Mouse (Mus musculus): ENCODE data around the gene Gm9747. TPM values are rescaled to one million over a fixed set of nuclear protein-coding genes. Genes with fewer than 3 reads are reported as not detected.

Gm9747 gene
- total RNA-seq, 1 experiment from 2014 or later: not detected

DNA sequence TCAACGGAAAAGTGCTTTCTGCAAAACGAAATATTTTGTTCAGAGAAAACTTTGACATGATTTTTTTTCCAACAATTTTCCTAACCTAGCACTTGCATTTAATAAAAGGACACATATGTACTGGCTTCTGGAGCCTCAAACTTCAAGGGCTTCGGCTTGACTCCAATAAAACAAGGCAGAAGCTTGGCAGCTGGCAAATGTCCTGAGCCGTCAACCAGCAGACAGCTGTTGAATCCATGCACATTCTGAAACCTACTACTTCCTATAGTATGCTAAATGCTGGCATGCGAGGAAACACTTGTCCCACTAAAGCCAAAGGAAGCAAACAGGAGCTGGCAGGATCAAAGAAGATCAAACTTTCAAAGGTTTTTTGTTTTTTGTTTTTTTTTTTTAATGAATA, 24.5 kb downstream of the Gm9747 start:
- peak; percentile 38 for DNase-seq

DNA sequence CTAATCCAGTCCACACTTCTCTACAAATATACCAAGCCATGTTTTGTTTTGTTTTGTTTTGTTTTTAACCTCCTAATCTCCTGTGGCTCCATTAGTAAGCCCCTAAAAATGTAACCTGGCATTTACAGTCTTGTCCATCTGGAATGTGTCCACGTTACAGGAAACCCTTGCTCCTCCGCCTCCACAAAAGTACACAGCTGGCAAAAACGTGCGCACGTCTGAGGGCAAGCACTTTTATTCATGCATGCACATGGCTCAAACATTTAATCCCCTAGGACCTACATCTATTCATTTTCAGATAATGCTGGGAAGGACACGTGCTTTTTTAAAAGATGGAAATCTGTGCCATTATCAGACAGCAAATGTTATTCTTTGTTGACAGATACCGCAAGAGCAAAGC, 25.4 kb downstream of the Gm9747 start:
- no peak for DNase-seq

DNA sequence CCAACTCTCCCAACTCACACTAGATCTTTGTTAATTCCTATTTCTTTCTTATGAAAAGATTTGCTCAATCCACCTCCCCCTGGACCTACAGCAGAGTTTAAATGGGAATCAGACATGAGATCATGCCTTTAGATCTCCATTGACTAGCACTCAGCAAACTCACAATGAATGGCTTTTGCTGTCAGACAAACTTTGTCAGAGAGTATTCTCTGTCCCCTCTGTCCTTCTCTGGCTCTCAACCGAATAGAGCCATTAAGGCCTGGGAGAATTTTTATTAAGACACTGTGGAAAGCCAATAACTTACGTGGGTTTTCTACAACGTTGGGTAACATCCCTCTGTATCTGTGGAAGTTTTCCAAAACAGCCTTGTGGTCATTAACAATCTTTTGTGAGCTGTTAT, 27.1 kb downstream of the Gm9747 start:
- DNase-seq: no peak

DNA sequence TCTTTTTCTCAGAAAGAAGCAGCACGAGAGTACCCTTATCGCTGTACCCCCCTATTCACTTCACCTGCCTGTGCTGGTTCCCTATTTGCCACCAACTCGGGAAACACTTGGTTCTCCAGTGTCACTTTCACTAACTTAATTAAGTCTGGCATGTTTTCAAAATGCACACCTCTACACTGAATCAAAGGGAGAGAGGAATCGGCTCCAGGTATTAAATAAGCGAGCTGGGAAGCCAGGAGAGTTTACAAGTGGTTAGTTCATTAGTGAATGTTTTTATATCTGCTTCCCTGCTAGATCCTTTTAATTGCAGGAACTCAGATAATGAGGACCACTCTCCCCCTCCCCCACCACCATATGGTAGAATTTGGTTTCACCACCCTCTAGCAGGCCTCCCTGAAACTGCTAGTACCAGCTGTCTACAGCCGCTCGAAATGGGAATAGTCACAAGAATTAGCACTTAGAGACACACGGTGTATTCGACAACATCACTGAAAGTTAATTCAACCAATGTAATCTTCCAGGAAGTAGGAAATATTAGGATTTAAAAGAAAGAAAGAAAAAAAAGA, 28.2 kb downstream of the Gm9747 start:
- no peak for DNase-seq

DNA sequence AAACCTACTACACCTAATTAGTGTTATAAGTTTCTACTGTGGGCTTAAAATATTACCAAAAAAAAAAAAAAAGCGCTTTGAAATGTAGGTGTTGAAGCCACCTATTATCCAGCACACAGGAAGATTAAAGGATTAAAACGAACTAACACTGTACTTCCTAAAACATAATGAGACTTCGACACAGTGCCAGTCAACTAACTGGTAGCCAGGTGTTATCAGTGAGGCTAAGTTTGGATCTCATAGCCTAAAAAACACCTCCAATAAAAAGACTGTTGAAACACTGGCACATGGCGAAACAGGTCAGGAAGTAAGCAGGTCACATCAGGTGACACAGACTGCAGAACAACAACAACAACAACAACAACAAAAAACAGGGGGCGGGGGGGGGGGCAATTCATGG, 28.7 kb downstream of the Gm9747 start:
- no peak for DNase-seq

DNA sequence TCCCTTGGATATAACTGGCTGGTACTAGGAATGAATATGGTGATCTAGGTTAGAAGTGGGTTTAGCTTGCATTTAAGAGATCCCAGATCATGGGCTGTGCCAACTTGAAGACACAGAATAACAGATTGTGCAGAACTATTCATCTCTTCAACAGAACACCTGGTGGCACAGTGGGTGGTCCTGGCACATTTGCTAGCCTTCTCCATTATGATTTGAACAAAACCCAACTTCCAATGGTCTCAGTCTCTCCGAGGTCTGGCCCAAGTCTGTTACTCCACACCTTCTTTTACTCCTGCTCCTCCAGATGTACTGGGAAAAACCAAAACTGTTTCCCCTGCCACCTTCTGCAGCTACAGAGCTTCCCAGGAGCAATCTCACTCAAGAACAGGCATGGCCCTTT, 29.4 kb downstream of the Gm9747 start:
- DNase-seq: no peak

DNA sequence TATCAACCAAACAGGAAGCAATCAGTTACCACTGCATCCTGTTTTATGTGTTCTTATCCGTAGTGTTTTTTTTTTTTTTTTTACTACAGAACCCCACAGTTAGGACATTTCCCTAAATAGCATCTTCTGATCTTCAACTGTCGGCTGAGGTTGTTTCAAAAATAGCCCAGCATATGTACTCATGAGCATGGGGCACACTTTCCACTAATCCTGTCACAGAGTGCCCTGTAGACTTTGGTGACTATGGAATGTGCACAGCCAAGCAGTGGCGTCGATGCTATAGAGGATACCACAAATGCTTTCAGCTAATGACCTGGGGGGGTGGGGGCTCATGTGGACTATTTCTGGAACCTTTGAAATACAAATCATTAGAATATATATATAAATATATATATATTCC, 34.6 kb downstream of the Gm9747 start:
- no peak for DNase-seq

DNA sequence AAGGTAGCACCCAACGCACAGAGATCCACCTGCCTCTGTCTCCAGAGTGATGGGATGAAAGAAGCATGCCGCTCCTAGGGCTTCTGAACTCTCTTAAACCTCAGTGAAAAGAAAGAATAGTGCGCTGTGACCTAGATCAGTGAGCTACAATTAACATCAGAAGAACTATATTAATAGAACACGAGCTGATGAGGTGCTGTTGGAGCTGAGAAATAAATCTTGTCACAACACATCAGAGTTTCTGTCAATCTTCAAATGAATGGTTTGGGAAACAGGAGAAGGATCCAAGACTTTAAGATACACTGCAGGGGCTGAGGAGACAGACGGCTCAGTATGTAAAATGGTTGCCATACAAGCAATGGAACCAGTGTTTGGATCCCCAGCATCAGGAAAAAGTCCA, 39.3 kb downstream of the Gm9747 start:
- DNase-seq: no peak

DNA sequence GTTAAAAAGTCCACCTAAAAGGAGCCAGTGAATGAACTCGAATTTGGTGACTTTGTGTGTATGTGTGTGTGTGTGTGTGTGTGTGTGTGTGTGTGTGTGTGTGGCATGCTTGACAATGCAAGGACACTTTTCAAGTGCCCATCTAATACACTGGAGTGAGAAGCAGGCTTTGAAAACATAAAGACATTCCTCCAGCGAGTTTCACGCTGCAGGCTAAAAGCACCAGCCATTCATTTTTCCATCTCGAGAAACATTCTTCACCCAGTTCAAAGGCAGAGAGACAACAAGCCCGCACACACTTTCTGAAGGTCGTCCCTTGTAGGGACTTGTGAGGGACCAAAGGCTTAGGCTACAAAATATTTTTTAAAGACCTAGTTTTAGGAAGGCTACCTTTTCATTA, 40.6 kb downstream of the Gm9747 start:
- no peak for DNase-seq

DNA sequence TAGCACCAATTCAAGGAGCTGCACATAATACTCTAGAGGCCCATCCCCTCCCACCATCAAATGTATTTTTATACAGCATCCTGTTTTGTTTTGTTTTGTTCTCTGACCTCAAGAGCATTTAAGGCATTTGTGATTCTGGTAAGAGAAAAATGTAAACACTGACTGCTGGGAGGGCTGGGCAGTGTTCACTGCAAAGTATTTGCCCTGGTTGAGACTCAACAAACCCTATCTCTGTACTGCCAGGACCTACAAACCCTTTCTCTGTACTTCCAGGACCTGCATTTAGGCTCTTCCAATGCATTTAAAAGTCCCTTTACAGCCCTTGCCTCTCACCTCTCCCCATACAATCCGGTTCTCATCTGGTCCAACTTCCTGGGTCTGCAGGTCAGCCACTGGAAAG, 41.4 kb downstream of the Gm9747 start:
- no peak for DNase-seq

DNA sequence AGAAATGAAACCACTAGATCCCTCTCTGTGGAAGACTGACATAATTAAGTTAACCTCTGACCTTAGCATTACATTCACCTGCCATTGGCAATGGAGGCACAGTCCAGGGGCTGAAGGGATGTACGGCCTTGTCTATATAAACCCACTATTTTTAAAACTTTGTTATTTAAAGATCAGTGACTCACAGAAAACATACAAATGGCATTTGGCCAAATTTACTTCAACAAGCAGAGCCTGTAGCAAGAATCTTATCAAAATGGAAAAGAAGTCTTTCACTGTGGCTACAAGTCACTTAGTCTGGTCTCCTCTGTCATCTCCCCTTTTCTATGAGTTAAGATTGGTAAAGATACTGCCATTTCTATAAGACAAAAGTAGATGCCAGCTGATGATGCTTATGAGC, 46.9 kb downstream of the Gm9747 start:
- DNase-seq: no peak

DNA sequence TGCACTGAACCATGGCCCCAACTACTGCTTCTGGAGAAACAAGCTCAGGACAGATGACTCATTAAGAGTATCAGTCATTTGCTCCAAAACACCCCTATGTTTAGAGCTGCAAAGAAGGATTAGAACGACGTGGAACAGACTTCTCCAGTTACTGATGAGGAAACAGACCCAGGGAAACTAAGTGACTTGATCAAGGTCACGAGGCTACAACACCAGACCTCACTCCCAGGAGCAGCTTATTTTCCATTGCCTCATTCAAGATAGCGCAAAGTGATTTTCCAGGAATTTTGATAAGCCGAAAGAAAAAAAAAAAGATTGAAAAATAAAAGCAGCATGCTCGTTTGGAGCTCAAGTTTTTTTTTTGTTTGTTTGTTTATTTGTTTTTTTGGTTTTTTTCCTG, 48.9 kb downstream of the Gm9747 start:
- no peak for DNase-seq

DNA sequence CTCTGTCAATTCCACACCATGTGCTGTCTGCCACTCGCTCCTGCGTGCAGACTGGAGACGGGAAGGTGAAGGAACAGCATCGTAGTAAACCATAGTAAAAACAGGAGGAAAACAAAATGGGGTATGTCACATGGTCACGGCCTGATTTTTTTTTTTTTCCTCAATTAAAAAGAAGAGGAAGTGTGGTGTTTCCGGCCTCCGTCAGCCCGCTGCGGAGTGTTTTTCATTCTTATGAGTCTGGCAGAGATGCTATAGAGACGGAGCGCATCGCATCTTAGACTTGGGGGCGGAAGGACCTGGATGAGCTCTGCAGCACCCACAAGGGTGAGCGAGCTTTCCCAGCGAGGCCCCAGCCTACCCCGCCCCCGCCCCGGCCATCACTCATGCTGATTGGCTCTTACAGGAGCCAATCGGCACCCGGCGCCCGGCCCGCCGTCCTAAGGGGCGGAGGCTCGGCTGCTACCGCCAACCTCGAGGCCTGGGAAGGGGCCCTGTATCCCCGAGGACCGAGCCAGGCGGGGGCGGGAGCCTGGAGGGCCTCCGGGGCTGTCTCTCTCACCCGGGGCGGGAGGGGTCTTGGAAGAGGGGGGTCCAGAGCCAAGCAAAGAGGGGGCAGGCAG, 50.2 kb downstream of the Gm9747 start:
- peak; percentile 95 for DNase-seq

DNA sequence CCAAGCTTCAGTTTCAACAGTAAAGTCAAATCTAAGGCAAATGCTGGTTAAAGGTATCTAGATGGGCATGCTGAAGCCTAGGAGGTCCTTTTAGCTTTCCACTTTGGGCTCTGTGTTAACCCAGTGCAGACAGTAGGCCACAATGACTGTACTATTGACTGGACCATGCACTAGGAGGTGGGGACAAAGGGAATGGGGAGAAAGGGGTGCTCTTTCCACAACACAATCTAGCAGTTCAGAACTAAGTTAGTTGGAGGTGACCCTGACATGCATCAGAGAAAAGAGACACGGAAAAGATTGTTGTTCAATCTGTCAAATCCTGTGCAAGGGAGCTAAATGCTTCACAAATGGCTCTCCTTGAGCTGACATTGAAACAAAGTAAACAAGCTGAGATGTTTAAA, 51.0 kb downstream of the Gm9747 start:
- DNase-seq: peak; percentile 23

DNA sequence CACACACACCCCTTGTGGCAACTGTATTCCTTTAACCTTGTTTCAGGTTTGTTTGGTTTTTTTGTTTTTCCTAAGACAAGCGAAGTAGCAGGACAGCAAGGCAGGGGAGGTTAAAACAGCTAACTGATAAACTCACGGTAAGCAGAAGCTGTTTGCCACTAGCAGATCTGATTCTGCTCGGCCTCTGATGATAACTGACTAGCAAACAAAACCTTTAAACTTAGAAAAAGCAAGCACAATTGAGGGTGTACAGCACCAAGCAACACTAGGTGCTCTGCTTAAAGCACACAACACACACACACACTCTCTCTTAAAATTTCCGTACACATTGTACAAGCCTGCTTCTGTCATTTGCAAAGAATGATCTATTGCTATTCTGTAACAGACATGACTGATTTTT, 51.5 kb downstream of the Gm9747 start:
- DNase-seq: no peak

Other genes with a start within 250 kb of the Gm9747 start
- gene Irs1, start 58.3 kb downstream of the Gm9747 start, total RNA-seq (2021): 12.5 and 15.0 TPM in 2 replicates
- 23.0 and 23.2 TPM in 2 replicates for gene Rhbdd1, start 83.3 kb downstream of the Gm9747 start, total RNA-seq (2021)

All from adrenal gland, postnatal 14 days (tissue).